Mouse (Mus musculus): ENCODE data around the gene Spen. TPM values are rescaled to one million over a fixed set of nuclear protein-coding genes. Genes with fewer than 3 reads are reported as not detected.
A peak's percentile ranks its signal among the peaks of the same experiment; 100 is the strongest.
"Not testable (repeated sequence)": the region's sequence is repeated elsewhere in the genome, so short reads cannot be mapped to it uniquely, and the experiment has no call there.

The Spen gene
- total and polyA plus RNA-seq, 2 experiments from 2014 or later = 2.3 to 4.9 TPM

- TF ChIP-seq CTCF (IDR thresholded peaks at IDR 0.05; ENCODE audit: low read depth) (no peak), EP300 (IDR thresholded peaks at IDR 0.05; ENCODE audit: low read depth) (no peak)
- peaks cover 4% of the 10 kb centered on the region for H3K36me3 ChIP-seq (replicated peaks; ENCODE audit: control insufficient read depth, insufficient read depth, low read length)
- no peaks in the 10 kb centered on the region for H3K9me3 ChIP-seq (replicated peaks; ENCODE audit: control insufficient read depth, low read length)
- H3K9ac ChIP-seq (replicated peaks; ENCODE audit: low read depth, low read length) = 0 out of 2 replicates have a peak overlapping the region, but pooled peaks have one; percentile 23
- no peak overlapping the region for H3K27ac ChIP-seq (ENCODE audit: low read depth)
- no peaks in the 10 kb centered on the region for H3K27me3 ChIP-seq (ENCODE audit: control insufficient read depth, insufficient read depth, low read length)
- no peak for ATAC-seq (ENCODE audit: insufficient read depth, low read depth)
- H3K4me1 ChIP-seq (ENCODE audit: control insufficient read depth, insufficient read depth) = peaks cover 5% of the 10 kb centered on the region; the same call in 1 of the 2 replicates
- 35% methylated on average over 6 of the region's 6 CpGs for WGBS
- no peak for DNase-seq (ENCODE audit: low spot score)
- H3K4me2 ChIP-seq (ENCODE audit: low read depth, low read length) = no peak overlapping the region
- no peak overlapping the region for H3K4me3 ChIP-seq (ENCODE audit: low read depth, low read length)
Measured at GRCm38 (mm10) chr4:141571337-141571739, 32.9 kb upstream of the Spen start.

- no peak overlapping the region for H3K4me3 ChIP-seq (ENCODE audit: low read depth, low read length)
- H3K9ac ChIP-seq (replicated peaks; ENCODE audit: low read depth, low read length) = no peak overlapping the region
- no peaks in the 10 kb centered on the region for H3K9me3 ChIP-seq (replicated peaks; ENCODE audit: control insufficient read depth, low read length)
- peaks cover 5% of the 10 kb centered on the region; the same call in 1 of the 2 replicates for H3K4me1 ChIP-seq (ENCODE audit: control insufficient read depth, insufficient read depth)
- TF ChIP-seq CTCF (IDR thresholded peaks at IDR 0.05; ENCODE audit: low read depth) = no peak
- no peak for TF ChIP-seq EP300 (IDR thresholded peaks at IDR 0.05; ENCODE audit: low read depth)
- ATAC-seq (ENCODE audit: insufficient read depth, low read depth) (no peak), DNase-seq (ENCODE audit: low spot score) (no peak)
- H3K36me3 ChIP-seq (replicated peaks; ENCODE audit: control insufficient read depth, insufficient read depth, low read length) = no peaks in the 10 kb centered on the region
- no peak overlapping the region for H3K27ac ChIP-seq (ENCODE audit: low read depth)
- no peaks in the 10 kb centered on the region for H3K27me3 ChIP-seq (ENCODE audit: control insufficient read depth, insufficient read depth, low read length)
- H3K4me2 ChIP-seq (ENCODE audit: low read depth, low read length) = no peak overlapping the region
- WGBS = 88% methylated on average over 1 of the region's 1 CpGs
Measured at GRCm38 (mm10) chr4:141570821-141571220, 32.4 kb upstream of the Spen start.

GRCm38 (mm10) chr4:141570004-141570403 lies 31.6 kb upstream of the Spen start:
- DNase-seq (ENCODE audit: low spot score) (no peak), ATAC-seq (ENCODE audit: insufficient read depth, low read depth) (peak; percentile 79)
- Histone ChIP-seq H3K4me2 (ENCODE audit: low read depth, low read length) (no peak overlapping the region), H3K27ac (ENCODE audit: low read depth) (peak overlapping the region; percentile 34; the same call in 1 of the 2 replicates), H3K4me3 (ENCODE audit: low read depth, low read length) (no peak overlapping the region), H3K36me3 (replicated peaks; ENCODE audit: control insufficient read depth, insufficient read depth, low read length) (no peaks in the 10 kb centered on the region), H3K4me1 (ENCODE audit: control insufficient read depth, insufficient read depth) (peaks cover 5% of the 10 kb centered on the region; the same call in 1 of the 2 replicates), H3K27me3 (ENCODE audit: control insufficient read depth, insufficient read depth, low read length) (no peaks in the 10 kb centered on the region), H3K9ac (replicated peaks; ENCODE audit: low read depth, low read length) (no peak overlapping the region), H3K9me3 (replicated peaks; ENCODE audit: control insufficient read depth, low read length) (no peaks in the 10 kb centered on the region)
- TF ChIP-seq CTCF (IDR thresholded peaks at IDR 0.05; ENCODE audit: low read depth) = no peak
- peak; percentile 84; the same call in 1 of the 2 replicates for TF ChIP-seq EP300 (IDR thresholded peaks at IDR 0.05; ENCODE audit: low read depth)
- 29% methylated on average over 6 of the region's 6 CpGs for WGBS

GRCm38 (mm10) chr4:141568966-141569365 lies 30.6 kb upstream of the Spen start:
- Histone ChIP-seq H3K4me2 (ENCODE audit: low read depth, low read length) (no peak overlapping the region), H3K9me3 (replicated peaks; ENCODE audit: control insufficient read depth, low read length) (no peaks in the 10 kb centered on the region), H3K9ac (replicated peaks; ENCODE audit: low read depth, low read length) (no peak overlapping the region), H3K4me1 (ENCODE audit: control insufficient read depth, insufficient read depth) (peaks cover 5% of the 10 kb centered on the region; the same call in 1 of the 2 replicates), H3K4me3 (ENCODE audit: low read depth, low read length) (no peak overlapping the region), H3K27me3 (ENCODE audit: control insufficient read depth, insufficient read depth, low read length) (no peaks in the 10 kb centered on the region), H3K27ac (ENCODE audit: low read depth) (no peak overlapping the region), H3K36me3 (replicated peaks; ENCODE audit: control insufficient read depth, insufficient read depth, low read length) (no peaks in the 10 kb centered on the region)
- ATAC-seq (ENCODE audit: insufficient read depth, low read depth) (no peak), DNase-seq (ENCODE audit: low spot score) (no peak)
- WGBS = 77% methylated on average over 5 of the region's 5 CpGs
- no peak for TF ChIP-seq EP300 (IDR thresholded peaks at IDR 0.05; ENCODE audit: low read depth)
- TF ChIP-seq CTCF (IDR thresholded peaks at IDR 0.05; ENCODE audit: low read depth) = no peak

GRCm38 (mm10) chr4:141567174-141567573 lies 28.8 kb upstream of the Spen start:
- H3K27ac ChIP-seq (ENCODE audit: low read depth); H3K4me3 ChIP-seq (ENCODE audit: low read depth, low read length); H3K27me3 ChIP-seq (ENCODE audit: control insufficient read depth, insufficient read depth, low read length); DNase-seq (ENCODE audit: low spot score); H3K4me1 ChIP-seq (ENCODE audit: control insufficient read depth, insufficient read depth); H3K4me2 ChIP-seq (ENCODE audit: low read depth, low read length); H3K9me3 ChIP-seq (replicated peaks; ENCODE audit: control insufficient read depth, low read length); ATAC-seq (ENCODE audit: insufficient read depth, low read depth); H3K36me3 ChIP-seq (replicated peaks; ENCODE audit: control insufficient read depth, insufficient read depth, low read length); H3K9ac ChIP-seq (replicated peaks; ENCODE audit: low read depth, low read length): not testable (repeated sequence)
- WGBS = 92% methylated on average over 7 of the region's 7 CpGs

- Histone ChIP-seq H3K36me3 (replicated peaks; ENCODE audit: control insufficient read depth, insufficient read depth, low read length) (no peaks in the 10 kb centered on the region), H3K9ac (replicated peaks; ENCODE audit: low read depth, low read length) (no peak overlapping the region), H3K4me2 (ENCODE audit: low read depth, low read length) (no peak overlapping the region), H3K27ac (ENCODE audit: low read depth) (no peak overlapping the region), H3K4me3 (ENCODE audit: low read depth, low read length) (no peak overlapping the region), H3K4me1 (ENCODE audit: control insufficient read depth, insufficient read depth) (peaks cover 2% of the 10 kb centered on the region; the same call in 1 of the 2 replicates), H3K9me3 (replicated peaks; ENCODE audit: control insufficient read depth, low read length) (no peaks in the 10 kb centered on the region), H3K27me3 (ENCODE audit: control insufficient read depth, insufficient read depth, low read length) (no peaks in the 10 kb centered on the region)
- 77% methylated on average over 6 of the region's 6 CpGs for WGBS
- no peak for ATAC-seq (ENCODE audit: insufficient read depth, low read depth)
- DNase-seq (ENCODE audit: low spot score) = no peak
- TF ChIP-seq EP300 (IDR thresholded peaks at IDR 0.05; ENCODE audit: low read depth) (no peak), CTCF (IDR thresholded peaks at IDR 0.05; ENCODE audit: low read depth) (no peak)
Measured at GRCm38 (mm10) chr4:141566187-141566586, 27.8 kb upstream of the Spen start.
